Mouse (Mus musculus) spleen, adult 2 months (tissue): ENCODE data around the gene Ccdc91. TPM values are rescaled to one million over a fixed set of nuclear protein-coding genes. Genes with fewer than 3 reads are reported as not detected.

ENCODE experiments used
- DNase-seq, 2 experiments: peaks; one replicate each; pipeline versions ENCODE4 v3.0.0 to v3.0.0-alpha.2; 2012 to 2021; ENCODE audit warnings: low spot score in 2 of 2, low read depth in 1 of 2
- H3K27ac ChIP-seq: fragments of 200-500 bp; 2 replicates; pipeline ENCODE4 v1.5.1; 2012; ENCODE audit warnings: low read length, inconsistent platforms; ENCODE audit not compliant: insufficient read depth
- H3K27me3 ChIP-seq: fragments of 200-500 bp; 2 replicates; pipeline ENCODE4 v1.6.1; 2012; ENCODE audit warnings: mild to moderate bottlenecking, moderate library complexity, low read length, inconsistent platforms; ENCODE audit not compliant: control insufficient read depth, insufficient read depth
- H3K36me3 ChIP-seq: fragments of 200-500 bp; 2 replicates; pipeline ENCODE4 v1.6.1; 2012; ENCODE audit warnings: mild to moderate bottlenecking, low read length, inconsistent platforms; ENCODE audit not compliant: control insufficient read depth, insufficient read depth
- H3K4me1 ChIP-seq: fragments of 200-500 bp; 2 replicates; pipeline ENCODE4 v1.6.1; 2011; ENCODE audit warnings: inconsistent platforms; ENCODE audit not compliant: control insufficient read depth, insufficient read depth, insufficient read length
- H3K4me3 ChIP-seq: fragments of 200-500 bp; 2 replicates; pipeline ENCODE4 v1.5.1; 2011; ENCODE audit warnings: mild to moderate bottlenecking, inconsistent platforms; ENCODE audit not compliant: insufficient read depth, insufficient read length; ENCODE audit errors: extremely low read depth
- CTCF ChIP-seq: fragments of 200-500 bp; IDR thresholded peaks from 2 replicates; pipeline ENCODE4 v1.5.1; 2011; ENCODE audit warnings: mild to moderate bottlenecking, inconsistent platforms; ENCODE audit not compliant: insufficient read depth, insufficient read length, insufficient replicate concordance; ENCODE audit errors: extremely low read depth
- POLR2A ChIP-seq: fragments of 200-500 bp; IDR thresholded peaks from 2 replicates; pipeline ENCODE4 v1.6.1; 2011; ENCODE audit warnings: low read depth, low read length, inconsistent platforms
- WGBS: fragments of 180-500 bp; shearing (Covaris S2); methylation state at CpG from one replicate; pipeline ENCODE4 v1.1.7; 2018; 5-methylcytosine and 5-hydroxymethylcytosine counted together
- polyA plus RNA-seq: library from polyadenylated mRNA; depleted of rRNA; stranded (reverse); fragments of >200 nt; gene quantifications from 2 replicates; pipeline ENCODE4 v1.2.3, GENCODE M21; 2012; rRNA removed

Gene Ccdc91
- polyA plus RNA-seq, 1 experiment = 10.4 TPM

DNA sequence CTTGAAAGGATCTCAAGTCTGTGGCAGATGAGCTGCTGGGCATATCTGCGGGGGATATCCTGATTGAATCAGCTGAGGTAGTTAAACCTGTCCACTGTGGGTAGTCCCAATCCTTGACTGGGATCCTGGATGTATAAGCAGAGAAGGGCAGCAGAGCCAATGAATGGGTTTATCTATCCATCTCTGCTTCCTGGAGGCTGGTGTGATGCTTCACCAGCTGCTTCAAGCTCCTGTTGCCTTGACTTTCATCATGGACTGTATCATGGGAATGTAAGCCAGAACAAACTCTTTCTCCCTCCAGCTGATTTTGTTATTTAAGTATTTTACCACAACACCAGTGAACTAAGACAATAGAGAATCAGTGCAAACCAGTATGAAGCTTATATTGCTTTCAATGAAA lies 200.6 kb downstream of the Ccdc91 start:
- no peak for DNase-seq
- Histone ChIP-seq H3K4me1 (no peaks in the 10 kb centered on the region), H3K36me3 (no peaks in the 10 kb centered on the region), H3K27ac (no peak overlapping the region), H3K27me3 (no peaks in the 10 kb centered on the region), H3K4me3 (no peak overlapping the region)
- 91% methylated on average over 1 of the region's 1 CpGs for WGBS
- TF ChIP-seq CTCF (no peak), POLR2A (no peak)

Other genes starting within 250 kb of the Ccdc91 start
- 1.3 TPM in 2 replicates for gene Pthlh, start 211.6 kb upstream of the Ccdc91 start, polyA plus RNA-seq